Mouse (Mus musculus) inflammation-experienced regulatory T-cells (primary cell): ENCODE measurements around the gene Ets1. TPM values are rescaled to one million over a fixed set of nuclear protein-coding genes. Genes with fewer than 3 reads are reported as not detected.

ENCODE experiments used
- polyA plus RNA-seq, 2 experiments: library from polyadenylated mRNA; unstranded; fragments of 100-300 nt; shearing (Covaris generic); gene quantifications; one replicate each; pipeline ENCODE4 v1.2.1; 2017

Ets1 gene
- 1,000 to 10,000 TPM in 1 of 2 experiments, 100 to 1,000 TPM in 1; 868 to 1,034 TPM for polyA plus RNA-seq

GRCm38 (mm10) chr9:32635627-32636385, at the start of gene Ets1:
Ets1 (plus strand) TSS chr9:32636221.

Other genes starting within 250 kb of the Ets1 start
- gene Fli1, start 93.4 kb upstream of the Ets1 start, polyA plus RNA-seq, result 10 to 100 TPM; 74.7 to 84.7 TPM